Mouse (Mus musculus) kidney, adult 11 months (tissue): ENCODE results near the gene Cog5.

ENCODE experiments used
- DNase-seq: peaks from one replicate; pipeline ENCODE4 v3.0.0; 2022

Gene Cog5

DNA sequence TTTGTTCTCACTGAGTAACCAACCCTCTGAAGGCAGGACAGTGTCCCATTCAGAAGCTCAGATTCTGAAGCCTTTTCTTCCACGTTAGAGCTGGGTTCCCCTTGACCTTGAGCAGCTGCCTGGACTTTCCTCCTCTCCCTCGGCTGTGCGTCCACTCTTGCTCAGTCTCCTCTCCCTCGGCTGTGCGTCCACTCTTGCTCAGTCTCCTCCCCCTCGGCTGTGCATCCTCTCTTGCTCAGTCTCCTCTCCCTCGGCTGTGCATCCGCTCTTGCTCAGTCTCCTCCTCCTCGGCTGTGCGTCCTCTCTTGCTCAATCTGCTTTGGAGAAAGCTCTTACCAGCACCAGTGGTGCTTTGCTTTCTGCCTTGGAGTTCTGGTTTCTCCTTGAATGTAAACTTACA, 171.2 kb downstream of the Cog5 start:
- DNase-seq: no peak

- DNase-seq: no peak
These were observed 171.8 kb downstream of the Cog5 start for GRCm38 (mm10) chr12:31826476-31826875.

DNA sequence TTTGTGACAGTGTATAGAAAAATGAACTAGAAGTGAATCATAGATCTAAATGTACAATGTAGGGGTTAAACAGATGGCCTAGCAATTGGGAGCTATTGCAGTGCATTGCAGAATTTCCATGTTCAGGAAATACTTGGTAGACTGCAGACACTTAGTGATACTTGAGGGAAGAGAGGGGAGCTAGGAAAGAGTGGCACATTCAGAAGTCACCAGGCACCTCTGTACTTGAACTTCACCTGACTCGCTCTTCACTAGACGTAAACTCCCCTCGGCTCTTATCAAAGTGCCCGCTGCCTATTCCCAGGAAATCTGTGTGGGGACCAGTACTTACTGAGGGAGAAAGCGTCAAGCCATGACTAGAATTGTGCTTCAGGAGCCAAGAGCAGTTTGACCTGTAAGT, 180.8 kb downstream of the Cog5 start:
- DNase-seq: no peak

GRCm38 (mm10) chr12:31836211-31836610, 181.5 kb downstream of the Cog5 start:
- no peak for DNase-seq

DNA sequence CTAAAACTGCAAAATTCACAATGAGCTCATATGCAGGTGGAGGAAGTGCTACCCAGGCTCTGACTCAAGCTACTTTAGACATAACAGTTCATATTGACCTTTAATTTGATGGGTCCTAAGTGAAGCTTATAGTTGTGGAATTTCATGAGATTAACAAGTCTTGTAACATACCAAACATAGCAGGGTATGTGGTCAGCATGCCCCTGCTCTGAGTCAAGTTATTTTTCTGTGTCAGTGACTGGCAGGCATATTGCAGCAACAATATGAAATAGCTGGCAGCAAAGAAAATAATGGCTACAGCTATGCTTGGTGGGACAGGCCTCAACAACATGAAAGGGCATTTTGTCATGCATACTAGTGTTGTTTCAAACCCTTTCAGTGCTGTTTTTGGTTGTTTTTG, 183.9 kb downstream of the Cog5 start:
- DNase-seq: no peak

GRCm38 (mm10) chr12:31839249-31839648, 184.6 kb downstream of the Cog5 start:
- no peak for DNase-seq

DNA sequence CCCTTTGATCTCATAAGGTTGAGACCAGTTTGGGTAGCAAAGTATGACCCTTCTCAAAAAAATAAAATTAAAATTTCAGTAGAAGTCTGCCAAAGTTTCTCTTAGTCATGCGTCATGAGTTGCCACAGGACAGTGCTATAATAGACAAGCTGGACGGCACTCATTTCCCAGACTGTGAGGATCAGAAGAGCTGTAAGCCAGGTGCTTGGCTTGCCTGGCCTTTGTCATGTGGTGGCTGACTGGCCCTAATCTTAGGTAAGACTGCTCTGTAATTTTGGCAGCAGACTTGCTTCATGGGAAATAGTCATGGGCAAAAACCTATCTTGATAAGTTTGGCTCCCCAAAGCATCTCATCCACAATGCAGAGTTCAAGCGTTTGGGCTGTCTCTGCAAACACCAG, 191.4 kb downstream of the Cog5 start:
- DNase-seq: no peak

DNA sequence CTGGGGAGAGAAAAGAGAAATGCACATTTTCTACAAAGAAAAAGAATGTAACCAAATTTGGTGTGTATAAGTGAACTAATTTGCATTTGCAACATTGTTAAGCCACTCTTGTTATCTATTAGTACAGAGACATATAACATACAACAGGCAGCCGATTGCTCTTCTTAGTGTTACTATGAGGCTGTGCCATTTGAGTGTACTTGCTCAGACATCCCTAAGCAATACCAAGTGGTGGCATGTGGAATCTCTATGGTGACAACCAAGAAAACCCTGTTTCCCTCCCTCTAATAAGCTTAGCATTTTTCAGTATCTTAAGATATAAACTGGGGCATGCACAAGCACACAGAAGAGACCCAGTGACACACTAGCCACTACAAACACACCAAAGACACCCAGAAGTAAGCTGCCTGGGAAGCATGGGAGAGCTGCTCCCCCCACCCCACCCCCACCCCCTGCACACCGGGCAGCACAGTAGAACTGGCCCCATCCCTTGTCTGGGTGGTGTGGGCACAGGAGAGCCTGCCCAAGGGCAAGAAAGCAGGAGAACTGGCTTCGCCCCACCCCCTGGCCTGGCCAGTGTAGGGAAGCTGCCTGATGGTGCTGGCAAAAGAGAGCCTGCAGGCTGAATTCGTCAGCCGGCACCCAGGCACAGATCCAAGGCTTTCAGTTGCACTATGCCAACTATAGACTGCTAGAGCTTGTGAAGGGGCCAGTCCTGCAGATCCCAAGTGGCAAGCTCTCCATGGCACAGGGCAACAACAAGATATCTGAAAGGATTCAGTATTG, 194.2 kb downstream of the Cog5 start:
- DNase-seq: peak; percentile 39

DNA sequence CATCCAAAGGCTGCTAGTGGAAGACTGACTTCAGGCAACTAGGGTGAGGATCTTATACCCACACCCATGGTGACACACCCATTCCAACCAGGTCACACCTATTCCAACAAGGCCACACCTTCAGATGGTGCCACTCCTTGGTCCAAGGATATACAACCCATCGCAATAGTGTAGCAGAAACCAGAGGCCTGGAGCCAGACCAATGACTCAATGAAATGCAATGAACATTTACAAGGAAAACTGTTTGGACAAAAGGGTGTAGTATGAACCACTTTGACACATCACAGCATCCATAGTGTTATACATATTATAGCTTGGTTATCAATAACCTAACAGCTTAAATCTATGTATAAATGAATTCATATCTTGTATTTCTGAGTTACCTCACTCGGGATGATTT, 194.9 kb downstream of the Cog5 start:
- no peak for DNase-seq

DNA sequence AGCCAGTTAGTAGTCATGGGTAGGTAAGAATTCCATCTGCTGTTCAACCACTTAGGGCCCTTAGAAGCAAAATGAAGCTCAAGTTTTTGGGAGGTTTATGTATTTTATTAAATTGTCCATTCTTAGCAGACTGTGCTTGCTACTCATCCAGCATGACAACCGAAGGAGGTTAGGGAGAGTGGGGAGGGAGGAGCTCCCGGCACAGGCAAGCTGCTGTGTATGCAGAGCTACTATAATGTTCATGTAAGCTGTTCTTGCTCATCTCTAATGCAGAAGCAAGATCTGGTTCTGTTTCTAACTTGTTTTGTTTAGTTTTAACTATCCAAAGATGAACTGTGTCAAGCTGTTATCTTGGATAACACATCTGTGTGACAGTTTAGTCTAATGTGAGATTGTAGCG, 199.4 kb downstream of the Cog5 start:
- DNase-seq: no peak

- no peak for DNase-seq
These were observed 200.1 kb downstream of the Cog5 start for GRCm38 (mm10) chr12:31854817-31855216.

- DNase-seq: no peak
These were observed 203.1 kb downstream of the Cog5 start for GRCm38 (mm10) chr12:31857784-31858183.

- DNase-seq: no peak
These were observed 208.2 kb downstream of the Cog5 start for GRCm38 (mm10) chr12:31862668-31863538.

- DNase-seq: no peak
These were observed 222.1 kb downstream of the Cog5 start for GRCm38 (mm10) chr12:31876775-31877174.

DNA sequence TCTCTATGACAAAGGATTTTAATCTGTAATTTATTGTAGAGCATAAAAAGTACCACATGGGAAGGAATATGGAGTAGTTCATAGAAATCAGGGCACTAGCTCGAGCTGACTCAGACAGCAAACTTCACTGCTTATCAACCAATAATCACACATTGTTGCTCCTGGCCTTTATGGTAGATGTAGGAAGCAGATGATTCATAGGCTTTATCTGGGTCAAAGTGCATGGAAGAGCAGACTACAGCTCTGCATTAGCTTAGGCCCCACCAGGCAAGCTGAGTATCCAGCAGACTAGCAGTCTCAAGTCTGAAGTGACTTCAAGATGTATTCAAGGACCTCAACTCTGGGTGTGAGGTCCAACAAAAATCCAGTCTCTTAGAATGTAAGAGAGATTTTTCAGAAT, 228.1 kb downstream of the Cog5 start:
- no peak for DNase-seq

GRCm38 (mm10) chr12:31884365-31884764, 229.7 kb downstream of the Cog5 start:
- DNase-seq: no peak

- no peak for DNase-seq
These were observed 230.4 kb downstream of the Cog5 start for GRCm38 (mm10) chr12:31885084-31885483.

DNA sequence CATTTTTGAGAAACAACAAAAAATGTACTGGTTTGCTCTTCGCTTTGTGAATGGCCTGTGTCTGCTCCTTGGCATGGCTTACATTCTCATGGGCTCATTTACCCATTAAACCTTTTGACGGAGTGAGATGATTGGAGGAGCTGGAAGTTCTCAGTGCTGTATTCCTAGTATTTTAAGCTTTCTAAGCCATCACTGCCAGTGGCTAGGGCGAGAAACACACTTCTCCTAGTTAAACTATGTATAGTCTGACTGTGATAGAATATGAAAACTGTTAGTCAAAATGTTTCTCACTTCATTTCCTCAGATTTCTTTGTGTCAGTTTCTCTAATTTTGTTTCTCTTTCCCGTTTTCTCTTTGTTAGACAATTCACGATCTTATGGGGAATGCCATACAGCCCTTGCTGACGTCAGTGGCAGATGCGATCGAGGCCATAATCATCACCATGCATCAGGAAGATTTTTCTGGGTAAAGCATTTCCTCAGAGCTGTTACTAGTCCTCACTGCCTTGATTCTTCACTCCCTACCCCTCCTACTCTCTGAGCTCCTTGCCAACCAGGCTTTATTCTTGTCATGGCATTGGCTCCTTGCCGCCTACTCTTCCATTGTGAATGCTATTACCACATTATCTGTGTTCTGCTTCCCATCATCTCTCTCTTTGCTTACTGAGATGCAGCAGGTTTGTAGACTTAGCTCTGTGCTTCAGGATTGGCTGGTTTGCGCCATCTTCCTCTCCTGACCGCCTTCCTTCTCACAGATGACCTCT, 231.4 kb downstream of the Cog5 start:
- DNase-seq: no peak

GRCm38 (mm10) chr12:31890685-31891084, 236.0 kb downstream of the Cog5 start:
- no peak for DNase-seq

DNA sequence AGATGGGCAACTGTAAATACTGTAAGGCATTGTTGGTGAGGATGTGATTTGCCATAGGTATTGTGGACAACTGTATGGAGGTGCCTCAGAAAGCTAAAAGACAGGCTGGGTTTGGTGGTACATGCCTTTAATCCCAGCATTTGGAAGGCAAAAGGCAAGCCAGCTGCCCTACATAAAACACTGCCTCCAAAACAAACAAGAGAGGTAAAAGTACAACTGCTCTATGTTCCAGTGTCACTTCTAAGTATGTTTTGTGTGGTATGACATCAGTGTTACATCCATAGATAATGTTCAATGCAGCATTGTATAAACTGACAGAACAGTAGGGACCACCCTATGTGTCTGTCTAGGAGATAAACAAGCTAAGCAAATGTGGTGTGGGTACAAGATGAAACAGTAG, 237.4 kb downstream of the Cog5 start:
- no peak for DNase-seq

DNA sequence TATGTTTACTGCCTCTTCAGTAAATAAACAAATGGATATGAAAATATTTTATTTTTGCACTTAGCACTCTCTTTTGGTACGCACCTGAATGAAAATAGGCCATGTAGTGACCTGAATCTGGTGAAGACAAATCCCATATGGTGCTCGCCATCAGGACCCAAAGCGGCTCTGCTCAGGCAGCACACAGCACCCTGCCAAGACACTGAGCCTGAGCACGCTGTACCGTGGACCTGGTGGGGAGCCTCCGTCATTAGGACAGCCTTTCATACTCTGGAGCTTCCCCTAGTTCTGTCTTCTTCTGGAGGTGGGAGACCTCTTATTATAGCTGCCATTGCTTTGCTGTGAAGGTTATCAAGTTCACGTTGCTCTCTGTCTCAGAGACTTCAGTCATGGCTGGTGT, 238.1 kb downstream of the Cog5 start:
- DNase-seq: no peak

DNA sequence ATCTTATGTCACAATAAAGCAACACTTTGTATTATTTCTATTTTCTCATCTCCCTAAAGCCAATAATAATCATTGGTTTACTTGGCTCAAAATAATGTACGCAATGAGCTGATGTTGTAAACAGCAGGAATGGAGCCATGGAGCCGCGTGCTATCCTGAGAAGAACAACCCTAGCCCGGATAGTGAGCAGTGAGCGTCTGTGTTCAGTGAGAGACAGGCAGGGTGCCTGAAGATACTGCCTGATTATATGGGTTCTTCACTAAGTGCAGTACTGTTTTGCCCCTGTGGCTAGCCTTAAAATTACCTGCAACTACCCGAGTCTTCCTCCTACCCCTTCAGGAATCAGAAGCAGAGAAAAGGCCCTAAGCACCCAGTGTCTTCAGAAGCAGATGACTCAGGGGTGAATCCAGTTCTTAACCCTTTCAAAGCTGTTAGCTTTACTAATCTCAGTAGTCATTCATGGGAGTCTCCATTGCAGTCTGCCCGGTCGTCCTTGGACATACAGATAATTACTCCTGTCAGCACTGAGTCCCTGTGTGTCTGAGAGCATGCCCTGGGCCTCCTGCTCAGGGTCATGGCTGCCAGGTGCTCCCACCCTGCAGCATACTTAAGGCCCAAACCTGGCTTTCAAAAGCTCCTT, 240.5 kb downstream of the Cog5 start:
- DNase-seq: no peak

DNA sequence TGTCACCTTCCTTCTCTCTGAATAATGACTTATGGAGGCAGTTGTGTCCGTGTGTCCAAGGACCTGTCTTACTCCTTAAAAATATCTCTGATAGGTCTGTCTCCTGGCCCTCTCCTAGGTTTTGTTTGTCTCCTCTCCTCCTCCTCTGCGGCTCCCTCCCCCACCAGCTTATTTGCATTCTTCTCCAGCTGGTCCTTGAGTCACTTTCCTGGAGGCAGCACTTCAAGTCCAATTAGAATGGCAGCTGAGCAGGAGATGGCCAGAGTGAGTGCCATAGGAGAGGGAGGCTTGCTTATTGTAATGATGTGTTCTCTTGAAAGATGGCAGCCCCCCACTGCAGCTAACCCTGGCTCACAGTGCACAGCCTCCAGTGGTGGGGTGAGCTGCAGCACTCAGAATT, 241.2 kb downstream of the Cog5 start:
- DNase-seq: no peak
